Mouse (Mus musculus) thymus, adult 2 months (tissue): Measurements from ENCODE around the gene Prkcsh.

Source experiments
- CTCF ChIP-seq: fragments of 200-500 bp; IDR thresholded peaks from 2 replicates; pipeline ENCODE4 v1.5.1; 2012; ENCODE audit warnings: mild to moderate bottlenecking, control low read depth, low read length, moderate library complexity, borderline replicate concordance; ENCODE audit not compliant: control insufficient read depth, poor library complexity, insufficient read depth; ENCODE audit errors: extremely low read depth
- POLR2A ChIP-seq: fragments of 200-500 bp; IDR thresholded peaks from 2 replicates; pipeline ENCODE4 v1.6.1; 2012; ENCODE audit warnings: mild to moderate bottlenecking, low read length, control low read depth, moderate library complexity; ENCODE audit not compliant: control insufficient read depth, poor library complexity, insufficient read depth; ENCODE audit errors: extremely low read depth

GRCm38 (mm10) chr9:21996178-21996867, 6.3 kb upstream of the Prkcsh start:
- TF ChIP-seq POLR2A (no peak), CTCF (no peak)
